Mouse (Mus musculus) left cerebral cortex, adult 11 months (tissue): ENCODE measurements around the gene Wfdc5.

Experiments used
- DNase-seq: peaks from one replicate; pipeline ENCODE4 v3.0.0; 2022; ENCODE audit warnings: low spot score

Wfdc5 gene

GRCm38 (mm10) chr2:164174649-164175395 is 7.7 kb downstream of the Wfdc5 start:
- DNase-seq, result peak; percentile 66

DNA sequence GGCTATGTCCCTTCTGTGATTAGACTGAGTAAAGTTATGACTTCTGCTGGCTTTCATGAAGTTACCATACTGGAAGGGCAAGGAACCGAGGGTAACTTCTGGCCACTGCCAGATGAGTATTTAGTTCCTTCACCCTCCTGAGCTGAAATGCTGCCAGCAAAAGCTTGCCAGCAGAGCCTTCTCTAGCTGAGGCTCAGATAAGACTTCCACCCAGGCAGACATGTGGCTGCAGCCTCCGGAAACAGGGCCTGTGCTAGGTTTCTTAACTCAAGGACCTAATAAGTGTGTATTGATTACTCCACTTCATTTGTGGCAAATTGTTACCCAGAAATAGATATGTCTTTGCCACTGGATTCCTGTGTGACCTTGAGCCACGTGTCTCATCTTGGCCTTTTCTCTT is 9.1 kb downstream of the Wfdc5 start:
- no peak for DNase-seq

- no peak for DNase-seq
Observed at GRCm38 (mm10) chr2:164170902-164171301, 11.6 kb downstream of the Wfdc5 start, which contains the start of gene Kcns1. Gene Kcns1 (minus strand): TSS chr2:164171113.

DNA sequence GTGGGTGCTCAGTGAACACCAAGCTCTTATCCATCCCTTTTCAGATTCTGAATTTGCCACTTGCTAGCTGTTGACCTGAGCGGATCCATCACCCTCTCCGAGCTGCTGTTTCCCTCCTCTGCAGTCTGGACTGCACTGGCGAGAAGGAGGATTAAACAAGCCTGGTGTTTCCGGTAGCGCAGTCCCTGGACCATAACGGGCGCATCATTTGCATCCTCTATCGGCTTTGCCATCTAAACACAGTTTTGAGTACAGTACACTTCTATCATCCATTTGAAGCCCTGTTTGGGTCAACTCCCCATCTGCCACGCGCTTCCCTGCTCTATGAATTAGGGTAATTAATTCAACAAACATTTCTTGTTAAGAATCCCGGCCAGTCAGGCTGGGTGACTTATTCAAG is 12.2 kb downstream of the Wfdc5 start:
- no peak for DNase-seq

GRCm38 (mm10) chr2:164168571-164168946 is 14.0 kb downstream of the Wfdc5 start:
- no peak for DNase-seq

DNA sequence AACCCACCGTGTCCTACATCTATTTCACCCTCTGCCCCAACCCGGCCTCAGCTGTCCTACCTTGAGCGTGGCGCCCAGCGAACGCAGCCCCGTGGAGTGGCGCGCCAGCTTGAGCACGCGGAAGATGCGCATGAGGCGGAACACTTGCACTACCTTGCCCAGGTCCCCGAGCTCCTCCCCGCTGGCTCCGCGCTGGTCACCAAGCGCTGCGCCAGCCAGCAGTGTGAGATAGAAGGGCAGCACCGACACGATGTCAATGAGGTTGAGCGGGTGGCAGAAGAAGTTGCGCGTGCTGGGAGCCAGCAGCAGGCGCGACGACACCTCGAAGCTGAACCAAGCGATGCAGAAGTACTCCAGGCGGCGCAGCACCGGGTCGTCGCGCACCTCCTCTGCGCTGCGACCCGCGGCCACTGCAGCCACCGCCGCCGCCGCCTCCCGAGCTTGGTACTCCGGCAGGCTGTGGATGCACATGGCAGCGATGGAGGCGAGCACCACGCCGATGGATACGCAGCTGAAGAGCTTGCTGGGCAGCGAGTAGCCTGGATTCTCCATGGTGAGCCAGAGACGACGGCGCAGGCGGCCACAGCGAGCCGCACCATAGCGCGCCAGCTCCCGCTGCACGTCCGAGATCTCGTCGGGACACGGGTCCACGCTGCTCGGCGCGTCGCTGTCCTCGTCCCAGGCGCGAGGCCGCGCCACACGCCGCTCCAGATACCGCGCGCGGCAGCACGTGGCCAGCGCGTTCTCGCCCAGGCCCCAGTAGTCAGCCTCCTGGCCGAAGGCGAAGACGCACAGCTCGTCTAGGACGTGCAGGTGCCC is 14.6 kb downstream of the Wfdc5 start:
- no peak for DNase-seq

- DNase-seq, result no peak
Observed at GRCm38 (mm10) chr2:164164941-164165340, 17.6 kb downstream of the Wfdc5 start.

- no peak for DNase-seq
Observed at GRCm38 (mm10) chr2:164161515-164162055, 21.0 kb downstream of the Wfdc5 start.

DNA sequence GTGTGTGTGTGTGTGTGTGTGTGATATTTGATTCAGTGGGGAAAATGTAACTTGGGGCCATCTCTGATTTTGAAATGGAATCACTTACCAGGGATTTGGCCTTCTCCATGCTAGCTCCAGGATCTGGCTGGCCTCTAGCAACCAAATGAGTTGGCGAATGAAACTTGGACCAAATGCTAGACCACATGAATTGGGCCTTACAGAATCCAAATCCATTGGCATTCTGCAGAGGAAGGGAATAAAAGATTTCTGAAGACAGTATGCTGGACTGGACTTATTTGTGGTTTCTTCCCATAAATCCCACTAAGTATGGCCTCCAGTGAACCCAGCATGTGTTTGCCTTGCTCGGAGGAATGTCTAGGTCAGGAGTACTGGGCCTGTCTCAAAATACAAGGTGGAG is 23.7 kb downstream of the Wfdc5 start:
- DNase-seq, result no peak

GRCm38 (mm10) chr2:164156158-164156557 is 26.4 kb downstream of the Wfdc5 start:
- DNase-seq, result no peak

DNA sequence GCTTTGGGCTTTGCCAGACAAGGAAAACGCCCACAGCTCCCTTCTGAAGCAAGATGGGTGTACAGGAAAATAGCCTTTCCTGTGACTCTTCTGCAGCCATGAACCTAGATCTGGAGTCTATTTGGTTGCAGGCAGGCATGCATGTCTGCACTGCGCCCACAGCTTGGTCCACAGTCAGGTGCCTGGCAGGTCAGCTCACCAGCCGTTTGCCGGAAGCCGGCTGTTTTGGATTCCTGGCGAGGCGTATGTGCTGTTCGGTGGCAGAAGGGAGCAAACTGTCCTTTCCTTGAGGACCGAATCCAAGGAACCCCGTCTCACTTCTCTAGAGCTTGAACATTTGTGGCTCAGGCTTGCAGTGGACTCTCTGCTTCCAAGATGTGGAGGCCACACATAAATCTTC is 28.5 kb downstream of the Wfdc5 start:
- DNase-seq, result no peak

DNA sequence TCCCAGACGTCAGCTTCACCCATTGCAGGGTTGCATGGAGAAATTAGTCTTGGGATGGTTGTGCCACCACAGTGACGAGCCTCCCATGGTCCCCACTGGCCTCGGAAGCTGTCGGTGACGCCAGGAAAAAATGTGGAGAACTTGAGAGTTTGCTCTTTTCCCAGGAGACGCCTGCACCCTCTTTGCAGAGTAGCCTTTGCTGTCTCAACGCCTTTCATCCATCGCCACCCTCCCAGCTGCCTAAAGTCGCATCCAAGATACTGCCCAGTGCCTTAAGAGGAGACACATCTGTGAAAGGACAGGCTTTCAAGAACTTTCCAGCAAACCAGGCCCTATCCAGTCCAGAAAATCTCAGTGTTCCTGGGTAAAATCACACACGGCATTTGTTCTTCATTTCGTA is 30.2 kb downstream of the Wfdc5 start:
- DNase-seq, result no peak

DNA sequence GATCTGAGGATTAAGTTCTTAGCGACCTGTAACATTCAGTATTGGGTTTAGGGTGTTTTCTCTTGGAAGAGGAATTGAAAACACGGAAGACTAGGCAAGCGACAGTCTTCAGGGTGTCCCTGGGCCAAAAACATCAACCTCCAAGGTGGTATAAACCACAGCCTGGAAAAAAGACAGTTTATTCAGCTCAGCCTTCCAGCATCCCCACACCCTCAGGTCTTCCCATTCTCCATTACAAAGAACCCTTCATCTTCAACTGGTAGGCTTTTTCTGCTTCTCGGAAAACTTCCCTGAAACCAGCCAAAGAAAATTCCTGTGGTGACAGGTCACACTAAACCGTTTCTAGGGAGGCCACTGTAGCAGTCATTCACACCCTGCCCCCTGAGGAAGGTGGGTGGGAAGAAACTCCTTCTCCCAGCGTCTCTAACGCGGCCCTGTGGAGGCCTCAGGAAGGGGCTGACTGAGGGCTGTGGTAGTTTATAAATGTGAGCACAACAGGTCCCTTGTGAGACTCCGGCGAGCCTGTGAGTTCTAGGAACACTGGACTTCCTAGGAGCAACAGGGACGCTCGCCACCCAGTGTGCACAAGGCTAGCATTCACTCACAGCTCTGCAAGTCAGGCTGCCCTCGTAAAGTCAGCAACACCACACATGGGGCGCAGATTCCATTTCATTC is 32.3 kb downstream of the Wfdc5 start:
- DNase-seq, result no peak

- no peak for DNase-seq
Observed at GRCm38 (mm10) chr2:164146556-164146955, 36.0 kb downstream of the Wfdc5 start.

GRCm38 (mm10) chr2:164144541-164144940 is 38.0 kb downstream of the Wfdc5 start:
- DNase-seq, result no peak

DNA sequence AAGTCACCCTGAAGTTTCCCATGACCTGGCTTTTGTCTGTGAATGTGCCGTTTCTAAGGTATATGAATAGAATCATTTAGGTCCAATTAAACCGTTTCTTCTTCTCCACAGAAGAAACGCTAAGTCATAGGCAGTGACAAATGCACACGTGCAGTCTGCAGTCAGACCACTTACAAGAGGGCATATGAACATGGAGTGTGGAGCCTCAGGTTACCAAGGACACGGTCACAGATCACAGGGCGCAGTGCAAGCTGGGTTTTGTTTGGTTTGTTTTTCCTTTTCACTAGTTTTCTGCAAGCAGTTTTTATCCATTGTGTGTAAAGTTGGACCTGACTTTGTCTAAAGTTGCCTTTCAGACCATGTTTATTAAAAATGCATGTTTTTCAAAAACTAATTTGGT is 38.5 kb downstream of the Wfdc5 start:
- DNase-seq, result no peak

DNA sequence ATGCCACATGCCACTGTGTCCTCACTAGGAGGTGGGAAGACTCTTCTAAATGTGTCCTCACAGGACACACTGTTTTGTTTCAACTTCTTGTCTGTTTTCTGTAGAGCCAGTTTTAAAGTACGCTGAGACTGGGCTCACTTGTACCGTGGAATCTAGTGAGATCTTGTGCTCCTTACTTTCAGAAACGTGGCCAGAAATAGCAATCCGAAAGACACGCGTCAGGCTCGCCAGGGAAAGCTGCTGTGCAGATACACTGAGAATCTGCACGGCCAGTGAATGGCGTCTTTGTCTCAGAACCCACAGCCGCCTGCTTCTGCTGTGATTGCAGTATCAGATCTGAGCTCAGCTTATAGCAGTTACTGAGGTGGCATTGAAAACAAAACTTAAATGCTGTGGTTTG is 40.5 kb downstream of the Wfdc5 start:
- DNase-seq, result peak; percentile 42

- DNase-seq, result no peak
Observed at GRCm38 (mm10) chr2:164137754-164138153, 44.8 kb downstream of the Wfdc5 start.

DNA sequence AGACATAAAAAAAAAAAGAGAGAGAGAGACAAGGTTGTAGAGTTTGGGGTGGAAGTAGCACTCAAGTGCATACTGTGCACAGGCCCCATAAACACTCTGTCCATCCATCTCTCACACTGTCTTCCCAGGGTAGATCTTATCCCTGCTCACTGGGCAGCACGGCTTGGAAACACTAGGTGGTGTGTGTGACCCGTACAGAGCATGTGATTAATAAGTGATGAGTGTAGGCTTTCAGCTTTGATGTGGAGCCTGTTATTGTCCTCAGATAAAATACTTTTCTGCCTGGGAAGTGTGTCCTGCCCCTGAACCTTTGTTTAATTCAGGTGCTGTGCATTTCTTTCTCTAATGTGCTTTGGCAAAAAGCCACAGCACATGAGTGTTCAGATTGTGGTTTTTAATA is 46.1 kb downstream of the Wfdc5 start:
- DNase-seq, result no peak

GRCm38 (mm10) chr2:164135367-164135766 is 47.2 kb downstream of the Wfdc5 start:
- DNase-seq, result no peak

GRCm38 (mm10) chr2:164134563-164134962 is 48.0 kb downstream of the Wfdc5 start:
- no peak for DNase-seq

DNA sequence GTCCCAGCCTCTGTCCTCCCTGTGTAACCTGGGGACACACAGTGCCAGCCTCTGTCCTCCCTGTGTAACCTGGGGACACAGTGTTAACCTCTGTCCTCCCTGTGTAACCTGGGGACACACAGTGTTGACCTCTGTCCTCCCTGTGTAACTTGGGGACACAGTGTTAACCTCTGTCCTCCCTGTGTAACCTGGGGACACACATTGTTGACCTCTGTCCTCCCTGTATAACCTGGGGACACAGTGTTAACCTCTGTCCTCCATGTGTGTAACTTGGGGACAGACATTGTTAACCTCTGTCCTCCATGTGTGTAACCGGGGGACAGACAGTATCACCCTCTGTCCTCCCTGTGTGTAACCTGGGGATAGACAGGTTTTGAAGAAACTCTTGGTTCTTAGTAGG is 51.0 kb downstream of the Wfdc5 start:
- DNase-seq, result no peak
